Mouse (Mus musculus) lung, embryonic 15.5 days (tissue): ENCODE measurements around the gene Hmgxb4. TPM values are rescaled to one million over a fixed set of nuclear protein-coding genes. Genes with fewer than 3 reads are reported as not detected.

Experiments
- ATAC-seq: fragments of 200-750 bp; cut with Nextera tagmentation; 2 replicates; pipeline ENCODE4 v1.8.0; 2017; ENCODE audit warnings: moderate number of reproducible peaks, borderline replicate concordance; ENCODE audit not compliant: low FRiP score, low TSS enrichment; ENCODE audit errors: extremely low read depth
- H3K27ac ChIP-seq: fragments of 300-500 bp; sonication (generic); 2 replicates; pipeline ENCODE4 v1.5.1; 2015; ENCODE audit warnings: moderate library complexity, mild to moderate bottlenecking, inconsistent platforms
- H3K27me3 ChIP-seq: fragments of 300-500 bp; sonication (generic); 2 replicates; pipeline ENCODE4 v1.6.1; 2015; ENCODE audit warnings: inconsistent platforms
- H3K36me3 ChIP-seq: fragments of 300-500 bp; sonication (generic); 2 replicates; pipeline ENCODE4 v1.6.1; 2015; ENCODE audit warnings: inconsistent platforms
- H3K4me1 ChIP-seq: fragments of 300-500 bp; sonication (generic); 2 replicates; pipeline ENCODE4 v1.6.1; 2015; ENCODE audit warnings: inconsistent platforms
- H3K4me2 ChIP-seq: fragments of 300-500 bp; sonication (generic); 2 replicates; pipeline ENCODE4 v1.6.1; 2015; ENCODE audit warnings: inconsistent platforms, mild to moderate bottlenecking, moderate library complexity
- H3K4me3 ChIP-seq: fragments of 300-500 bp; sonication (generic); 2 replicates; pipeline ENCODE4 v1.5.1; 2015; ENCODE audit warnings: mild to moderate bottlenecking, inconsistent platforms
- H3K9ac ChIP-seq: fragments of 300-500 bp; sonication (generic); 2 replicates; pipeline ENCODE4 v1.6.1; 2015; ENCODE audit warnings: inconsistent platforms
- H3K9me3 ChIP-seq: fragments of 300-500 bp; sonication (generic); 2 replicates; pipeline ENCODE4 v1.6.1; 2016; ENCODE audit warnings: inconsistent platforms
- WGBS: fragments of 180-500 bp; shearing (Covaris S2); methylation state at CpG from one replicate; pipeline ENCODE4 v1.1.7; 2015; 5-methylcytosine and 5-hydroxymethylcytosine counted together
- polyA plus RNA-seq: library from polyadenylated mRNA; unstranded; fragments of >200 nt; fragmentation: Nextera tagmentation; extraction: Ambion mirVana; gene quantifications from 2 replicates; pipeline ENCODE4 v1.2.1, GENCODE M21; 2015

Hmgxb4 gene
- polyA plus RNA-seq, 1 experiment from 2014 or later = 39.0 TPM

DNA sequence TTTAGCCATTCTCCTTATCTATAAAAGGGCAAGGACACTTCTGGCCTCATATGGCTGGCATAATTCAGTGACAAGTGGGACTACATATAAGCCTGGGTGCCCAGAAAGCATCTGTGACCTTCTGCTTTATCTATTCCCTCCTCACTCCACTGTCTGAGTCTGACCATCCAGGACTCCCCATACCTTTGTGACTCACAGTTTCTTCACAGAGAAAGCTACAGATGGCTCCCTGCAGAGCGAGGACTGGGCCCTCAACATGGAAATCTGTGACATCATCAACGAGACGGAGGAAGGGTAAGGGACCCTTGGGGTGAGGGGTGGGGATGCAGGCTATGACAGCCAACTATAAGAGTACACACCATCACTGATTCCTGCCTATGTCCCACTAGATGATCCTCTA lies 54.6 kb downstream of the Hmgxb4 start:
- H3K27me3 ChIP-seq = no peaks in the 10 kb centered on the region
- H3K4me3 ChIP-seq = no peak overlapping the region
- H3K4me2 ChIP-seq = no peak overlapping the region
- H3K36me3 ChIP-seq = no peaks in the 10 kb centered on the region
- no peak for ATAC-seq
- WGBS = 90% methylated on average over 3 of the region's 3 CpGs
- H3K9ac ChIP-seq = no peak overlapping the region
- H3K4me1 ChIP-seq = no peaks in the 10 kb centered on the region
- no peak overlapping the region for H3K27ac ChIP-seq
- no peaks in the 10 kb centered on the region for H3K9me3 ChIP-seq

DNA sequence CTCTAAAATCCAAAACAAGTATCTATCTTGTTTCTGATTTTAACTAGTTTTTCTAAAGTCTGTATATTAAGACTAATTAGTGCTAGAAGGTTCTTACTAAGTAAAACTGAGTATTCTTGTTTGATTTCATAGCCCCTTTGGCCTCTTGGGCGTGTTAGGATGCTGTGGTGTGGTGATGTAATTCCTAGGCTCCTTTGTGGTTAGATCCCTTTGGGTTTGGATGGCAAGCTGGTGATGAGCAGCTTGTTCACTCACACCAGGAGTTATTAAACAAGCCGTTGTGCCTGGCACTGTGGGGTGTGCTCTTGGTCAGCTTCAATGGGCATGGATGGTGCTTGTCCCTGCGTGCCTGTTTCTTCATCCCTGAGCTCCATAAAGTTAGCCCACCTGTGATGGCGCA lies 60.2 kb downstream of the Hmgxb4 start:
- ATAC-seq = no peak
- H3K4me3 ChIP-seq = no peak overlapping the region
- H3K4me1 ChIP-seq = no peaks in the 10 kb centered on the region
- no peaks in the 10 kb centered on the region for H3K27me3 ChIP-seq
- H3K36me3 ChIP-seq = no peaks in the 10 kb centered on the region
- no peak overlapping the region for H3K27ac ChIP-seq
- H3K9ac ChIP-seq = no peak overlapping the region
- no peak overlapping the region for H3K4me2 ChIP-seq
- 90% methylated on average over 4 of the region's 4 CpGs for WGBS
- H3K9me3 ChIP-seq = no peaks in the 10 kb centered on the region

DNA sequence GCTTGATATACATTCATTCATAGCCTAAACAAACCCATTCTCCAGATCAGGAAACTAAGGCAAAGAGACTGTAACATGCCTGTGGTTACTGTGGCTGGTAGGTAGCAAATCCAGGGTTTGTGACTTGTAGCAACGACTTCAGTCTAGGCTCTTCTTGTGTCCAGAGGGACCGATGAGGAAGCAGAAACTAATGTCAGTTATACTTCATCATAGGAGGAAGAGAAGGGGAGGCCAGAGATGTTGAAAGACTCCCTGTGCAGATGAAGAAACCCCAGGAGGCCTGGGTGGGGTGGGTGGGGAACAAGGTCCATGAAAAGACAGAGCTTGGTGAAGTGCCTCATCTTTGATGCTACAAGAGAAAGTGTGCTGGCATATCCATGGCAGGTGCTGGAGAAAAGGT lies 62.5 kb downstream of the Hmgxb4 start:
- no peak for ATAC-seq
- 93% methylated on average over 2 of the region's 2 CpGs for WGBS

DNA sequence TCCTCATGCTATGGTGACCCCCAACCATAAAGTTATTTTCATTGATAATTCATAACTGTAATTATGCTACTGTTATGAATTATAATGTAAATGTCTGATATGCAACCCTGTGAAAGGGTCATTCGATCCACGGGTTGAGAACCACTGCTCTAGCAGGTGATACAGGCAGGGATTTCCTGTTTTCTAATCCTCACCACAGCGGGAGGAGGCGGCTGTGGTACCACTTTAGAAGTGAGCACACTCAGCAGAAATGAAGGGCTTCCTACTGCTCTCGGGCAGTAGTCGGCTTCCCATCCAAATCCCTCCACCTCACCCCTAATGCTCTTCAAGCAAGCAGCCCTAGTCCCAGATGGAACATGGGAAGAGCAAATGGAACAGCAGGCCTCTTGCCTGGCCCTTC lies 66.9 kb downstream of the Hmgxb4 start:
- H3K27ac ChIP-seq = no peak overlapping the region
- H3K4me3 ChIP-seq = no peak overlapping the region
- H3K4me2 ChIP-seq = no peak overlapping the region
- H3K27me3 ChIP-seq = no peaks in the 10 kb centered on the region
- no peaks in the 10 kb centered on the region for H3K9me3 ChIP-seq
- no peaks in the 10 kb centered on the region; the same call in 1 of the 2 replicates for H3K36me3 ChIP-seq
- 72% methylated on average over 6 of the region's 6 CpGs for WGBS
- H3K4me1 ChIP-seq = no peaks in the 10 kb centered on the region
- H3K9ac ChIP-seq = no peak overlapping the region
- ATAC-seq = no peak

More for the DNA sequence above, 62.5 kb downstream of the Hmgxb4 start:
- Histone ChIP-seq H3K9ac (no peak overlapping the region), H3K27ac (no peak overlapping the region), H3K4me3 (no peak overlapping the region), H3K9me3 (no peaks in the 10 kb centered on the region), H3K4me2 (no peak overlapping the region), H3K27me3 (no peaks in the 10 kb centered on the region), H3K4me1 (no peaks in the 10 kb centered on the region), H3K36me3 (no peaks in the 10 kb centered on the region)

DNA sequence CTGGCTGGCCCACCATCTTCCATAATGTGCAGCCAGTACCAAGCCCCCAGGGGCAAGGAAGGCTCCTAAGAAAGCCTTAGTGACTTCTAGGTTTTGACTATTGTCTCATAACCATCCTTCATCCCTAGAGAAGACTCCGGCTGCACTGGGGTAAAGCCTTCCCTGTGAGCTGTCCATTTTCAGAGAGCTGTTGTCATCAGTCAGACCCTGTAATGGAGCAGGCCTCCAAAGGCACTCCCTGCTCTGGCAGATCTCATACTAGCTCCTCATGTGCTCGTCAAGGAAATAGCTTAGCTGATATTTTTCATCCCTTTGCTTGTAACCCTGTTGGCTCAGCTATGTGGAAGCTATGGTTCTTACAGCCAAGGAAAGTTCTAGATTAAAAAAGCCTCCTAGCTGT lies 67.7 kb downstream of the Hmgxb4 start:
- no peak overlapping the region for H3K9ac ChIP-seq
- H3K4me3 ChIP-seq = no peak overlapping the region
- no peaks in the 10 kb centered on the region for H3K9me3 ChIP-seq
- H3K27me3 ChIP-seq = no peaks in the 10 kb centered on the region
- no peaks in the 10 kb centered on the region for H3K4me1 ChIP-seq
- no peak overlapping the region for H3K4me2 ChIP-seq
- WGBS = 75% methylated on average over 2 of the region's 2 CpGs
- no peak for ATAC-seq
- H3K27ac ChIP-seq = no peak overlapping the region
- H3K36me3 ChIP-seq = no peaks in the 10 kb centered on the region; the same call in 1 of the 2 replicates

DNA sequence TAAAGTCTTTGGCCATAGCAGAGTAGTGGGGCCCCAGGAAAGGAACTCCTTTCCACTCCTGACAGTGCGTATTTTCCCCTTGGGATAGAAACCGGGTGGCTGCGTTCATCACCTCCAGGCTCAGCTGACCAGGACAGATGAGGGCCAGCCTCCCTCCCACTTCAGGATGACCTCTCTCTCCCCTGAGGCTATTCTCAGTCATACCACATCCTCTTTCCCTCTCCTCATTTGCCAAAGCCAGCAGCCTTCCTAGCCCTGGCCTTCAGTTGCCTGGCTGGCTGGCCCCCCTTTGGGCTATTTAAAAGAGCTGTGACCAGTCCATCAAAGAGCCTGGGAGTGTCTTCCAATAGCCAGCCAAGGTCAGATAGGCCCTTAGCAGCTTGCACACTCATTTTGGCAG lies 70.1 kb downstream of the Hmgxb4 start:
- H3K4me3 ChIP-seq = no peak overlapping the region
- H3K9ac ChIP-seq = no peak overlapping the region
- no peaks in the 10 kb centered on the region for H3K9me3 ChIP-seq
- H3K27ac ChIP-seq = no peak overlapping the region
- H3K4me2 ChIP-seq = no peak overlapping the region
- WGBS = 73% methylated on average over 3 of the region's 3 CpGs
- H3K36me3 ChIP-seq = no peaks in the 10 kb centered on the region; the same call in 1 of the 2 replicates
- H3K4me1 ChIP-seq = no peaks in the 10 kb centered on the region
- no peaks in the 10 kb centered on the region for H3K27me3 ChIP-seq
- ATAC-seq = no peak

DNA sequence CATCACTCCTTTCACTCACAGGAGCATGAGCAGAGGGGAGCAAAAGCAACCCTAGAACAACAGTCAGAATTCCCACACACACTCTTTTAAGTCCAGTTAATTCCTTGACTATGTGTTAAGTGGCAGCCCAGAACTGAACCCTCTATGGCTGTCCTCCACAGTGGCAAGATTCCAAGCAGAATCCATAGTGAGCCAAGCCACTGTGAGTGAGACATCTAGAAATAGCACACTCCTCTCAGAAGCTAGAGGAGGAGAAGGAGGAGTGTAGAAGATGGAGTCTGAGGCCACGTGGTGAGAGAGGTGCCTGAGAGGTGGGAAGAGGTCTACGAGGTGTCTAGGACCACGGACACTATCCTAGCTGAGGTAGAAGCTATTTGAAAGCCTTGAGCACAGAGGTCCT lies 71.6 kb downstream of the Hmgxb4 start:
- Histone ChIP-seq H3K4me1 (no peaks in the 10 kb centered on the region), H3K4me3 (no peak overlapping the region), H3K9me3 (no peaks in the 10 kb centered on the region), H3K9ac (no peak overlapping the region), H3K4me2 (no peak overlapping the region), H3K27ac (no peak overlapping the region), H3K36me3 (no peaks in the 10 kb centered on the region; the same call in 1 of the 2 replicates), H3K27me3 (no peaks in the 10 kb centered on the region)
- 78% methylated on average over 3 of the region's 3 CpGs for WGBS
- no peak for ATAC-seq

DNA sequence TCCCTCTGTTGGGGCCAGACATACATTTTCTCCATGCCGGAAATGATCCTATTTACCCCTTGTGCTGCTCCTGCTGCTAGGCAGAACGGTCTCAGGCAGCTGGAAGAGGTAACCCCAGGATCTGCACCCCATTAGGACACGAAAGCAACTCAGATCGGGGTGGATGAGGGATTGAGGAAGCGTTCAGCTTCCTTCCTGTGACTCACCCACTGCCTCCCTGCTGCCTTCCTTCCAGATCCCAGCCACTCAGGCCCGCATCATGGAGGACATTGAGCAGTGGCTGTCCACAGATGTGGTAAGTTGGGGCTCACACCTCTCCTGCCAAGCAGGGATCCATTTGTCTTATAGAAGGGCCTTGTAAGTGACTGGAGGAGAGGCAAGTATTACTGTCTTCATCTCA lies 74.1 kb downstream of the Hmgxb4 start:
- 59% methylated on average over 6 of the region's 6 CpGs for WGBS
- ATAC-seq = no peak
- Histone ChIP-seq H3K27ac (no peak overlapping the region), H3K9ac (no peak overlapping the region), H3K9me3 (no peaks in the 10 kb centered on the region), H3K4me3 (no peak overlapping the region), H3K4me2 (no peak overlapping the region), H3K4me1 (no peaks in the 10 kb centered on the region), H3K36me3 (no peaks in the 10 kb centered on the region; the same call in 1 of the 2 replicates), H3K27me3 (no peaks in the 10 kb centered on the region)

DNA sequence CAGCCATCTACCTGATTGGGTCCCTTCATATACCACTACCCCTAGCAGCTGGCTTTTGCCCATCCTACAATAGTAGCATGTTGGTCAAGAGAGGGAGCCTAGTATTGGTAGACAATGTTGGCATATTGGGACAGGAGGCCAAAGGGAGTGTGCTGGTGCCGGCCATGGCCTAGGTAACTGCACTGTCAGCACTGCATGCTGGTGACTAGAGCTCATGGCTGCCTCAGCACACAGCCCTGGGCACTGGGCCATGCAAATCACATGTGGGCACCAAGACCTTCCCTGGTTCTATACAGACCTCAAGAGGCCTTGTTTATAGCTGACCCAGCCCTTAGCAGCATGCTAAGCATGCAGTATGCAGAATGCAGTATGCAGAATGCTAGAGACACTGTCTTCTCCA lies 77.1 kb downstream of the Hmgxb4 start:
- 78% methylated on average over 1 of the region's 1 CpGs for WGBS
- H3K4me1 ChIP-seq = no peaks in the 10 kb centered on the region
- H3K36me3 ChIP-seq = no peaks in the 10 kb centered on the region
- H3K4me2 ChIP-seq = no peak overlapping the region
- no peak for ATAC-seq
- no peaks in the 10 kb centered on the region for H3K27me3 ChIP-seq
- no peak overlapping the region for H3K27ac ChIP-seq
- no peak overlapping the region for H3K9ac ChIP-seq
- no peak overlapping the region for H3K4me3 ChIP-seq
- no peaks in the 10 kb centered on the region for H3K9me3 ChIP-seq

DNA sequence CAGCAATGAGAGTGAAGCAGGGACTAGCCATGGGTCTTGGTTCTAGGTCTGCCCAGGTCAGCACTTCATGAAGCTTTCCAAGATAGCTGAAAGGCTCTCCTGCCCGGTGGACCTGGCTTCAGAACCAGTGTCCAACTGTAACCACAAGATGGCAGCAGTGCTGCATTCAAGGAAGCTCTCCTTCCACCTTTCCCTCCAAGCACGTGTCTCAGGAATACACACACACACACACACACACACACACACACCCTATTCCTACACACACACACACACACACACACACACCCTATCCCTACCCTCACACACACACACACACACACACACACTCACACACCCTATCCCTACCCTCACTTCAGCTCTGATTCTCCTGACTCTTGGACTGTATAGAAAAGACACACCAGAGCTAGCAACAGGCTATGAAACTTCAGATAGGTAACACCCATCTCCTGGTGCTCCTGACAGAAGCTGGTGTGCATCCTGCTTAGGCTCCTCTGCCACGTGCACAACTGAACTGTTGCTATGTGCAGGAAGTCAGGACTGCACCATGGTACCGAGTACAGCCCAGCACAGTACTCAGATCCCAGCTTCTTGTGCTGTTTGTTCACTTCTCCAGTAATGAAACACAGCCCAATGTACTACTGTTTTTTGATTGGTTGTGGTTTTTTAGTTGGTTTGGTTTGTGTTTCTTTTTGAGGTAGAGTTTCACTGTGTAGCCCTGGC lies 78.6 kb downstream of the Hmgxb4 start:
- Histone ChIP-seq H3K4me1 (no peaks in the 10 kb centered on the region), H3K9me3 (no peaks in the 10 kb centered on the region), H3K4me2 (no peak overlapping the region), H3K4me3 (no peak overlapping the region), H3K36me3 (no peaks in the 10 kb centered on the region), H3K27ac (no peak overlapping the region), H3K9ac (no peak overlapping the region), H3K27me3 (no peaks in the 10 kb centered on the region)
- peak; percentile 58 for ATAC-seq
- WGBS = 18% methylated on average over 4 of the region's 4 CpGs

DNA sequence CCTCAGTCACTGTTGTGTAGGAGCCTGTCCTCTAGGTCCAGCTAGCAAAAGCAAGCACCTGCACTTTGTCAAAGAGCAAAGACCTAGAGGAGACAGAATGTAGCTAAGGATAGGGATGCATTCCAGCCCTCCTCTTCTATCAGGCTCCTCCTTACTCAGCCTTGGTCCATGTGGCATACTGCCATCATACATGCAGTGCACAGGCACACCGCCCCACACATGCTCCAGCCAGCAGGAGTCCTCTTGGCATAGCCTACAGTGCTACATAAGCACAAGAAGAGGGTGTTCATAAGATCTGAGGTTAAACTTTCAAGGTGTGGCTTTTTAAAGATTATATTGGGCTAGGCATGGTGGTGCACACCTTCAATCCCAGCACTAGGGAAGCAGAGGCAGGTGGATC lies 81.7 kb downstream of the Hmgxb4 start:
- 69% methylated on average over 1 of the region's 1 CpGs for WGBS
- ATAC-seq = no peak
- H3K27me3 ChIP-seq = no peaks in the 10 kb centered on the region
- H3K27ac ChIP-seq = no peak overlapping the region
- no peak overlapping the region for H3K4me2 ChIP-seq
- no peaks in the 10 kb centered on the region for H3K36me3 ChIP-seq
- H3K9me3 ChIP-seq = no peaks in the 10 kb centered on the region
- H3K9ac ChIP-seq = no peak overlapping the region
- no peaks in the 10 kb centered on the region for H3K4me1 ChIP-seq
- H3K4me3 ChIP-seq = no peak overlapping the region

DNA sequence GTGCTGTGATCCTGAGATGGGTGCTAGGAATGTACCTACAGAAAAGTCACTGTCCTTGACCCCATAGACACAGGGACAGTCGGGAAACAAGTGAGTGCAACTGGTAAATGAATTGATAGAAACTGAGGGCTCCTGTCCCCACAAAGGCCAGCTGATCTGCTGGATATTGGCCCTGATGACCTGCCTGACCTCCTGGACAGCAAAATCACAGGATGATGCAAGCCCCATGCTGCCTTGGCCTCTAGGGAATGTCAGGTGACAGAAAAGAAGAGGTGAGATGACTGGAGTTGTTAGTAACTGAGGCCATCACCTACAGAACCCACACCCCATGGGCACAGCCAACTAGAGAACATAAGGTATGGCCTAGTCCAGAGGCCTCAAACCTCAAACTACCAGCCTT lies 85.1 kb downstream of the Hmgxb4 start:
- no peaks in the 10 kb centered on the region for H3K27me3 ChIP-seq
- H3K4me2 ChIP-seq = no peak overlapping the region
- peaks cover 4% of the 10 kb centered on the region; the same call in 1 of the 2 replicates for H3K4me1 ChIP-seq
- H3K9ac ChIP-seq = no peak overlapping the region
- H3K27ac ChIP-seq = no peak overlapping the region
- H3K4me3 ChIP-seq = no peak overlapping the region
- ATAC-seq = no peak
- 62% methylated on average over 1 of the region's 1 CpGs for WGBS
- H3K36me3 ChIP-seq = no peaks in the 10 kb centered on the region
- no peaks in the 10 kb centered on the region for H3K9me3 ChIP-seq

DNA sequence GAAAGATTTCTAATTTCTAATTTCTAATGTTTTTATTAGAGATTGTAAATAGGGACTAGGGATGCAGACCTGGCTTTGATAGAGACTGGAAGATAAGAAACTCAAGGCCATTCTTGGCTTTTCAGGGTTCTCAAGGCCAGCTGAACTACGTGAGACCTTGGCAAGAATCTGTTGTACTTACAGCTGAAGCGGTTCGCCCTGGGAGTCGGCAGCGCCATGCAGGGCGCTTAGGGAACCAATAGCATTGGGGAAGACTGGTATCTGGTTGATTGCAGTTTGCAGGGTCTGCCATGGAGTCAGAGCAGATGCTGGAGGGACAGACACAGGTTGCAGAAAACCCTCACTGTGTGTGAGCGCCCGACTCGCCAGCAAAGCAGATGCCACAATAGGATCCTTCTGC lies 85.7 kb downstream of the Hmgxb4 start:
- peaks cover 9% of the 10 kb centered on the region; the same call in 1 of the 2 replicates for H3K4me1 ChIP-seq
- H3K27ac ChIP-seq = no peak overlapping the region
- no peaks in the 10 kb centered on the region for H3K27me3 ChIP-seq
- H3K36me3 ChIP-seq = no peaks in the 10 kb centered on the region
- 94% methylated on average over 9 of the region's 9 CpGs for WGBS
- no peak overlapping the region for H3K4me2 ChIP-seq
- ATAC-seq = no peak
- no peak overlapping the region for H3K9ac ChIP-seq
- no peaks in the 10 kb centered on the region for H3K9me3 ChIP-seq
- no peak overlapping the region for H3K4me3 ChIP-seq
